Mouse (Mus musculus) duodenum, adult 2 months (tissue): Measurements from ENCODE around the gene Pitx1. TPM values are rescaled to one million over a fixed set of nuclear protein-coding genes. Genes with fewer than 3 reads are reported as not detected.

Experiments
- polyA plus RNA-seq: library from polyadenylated mRNA; depleted of rRNA; stranded (reverse); fragments of >200 nt; gene quantifications from 2 replicates; pipeline ENCODE4 v1.2.3, GENCODE M21; 2012; ENCODE audit warnings: low replicate concordance; rRNA removed

Pitx1 gene
- polyA plus RNA-seq: 17.4 and 24.3 TPM in 2 replicates

GRCm38 (mm10) chr13:55836142-55836625, at the start of gene Pitx1:
Gene Pitx1 (minus strand): TSS chr13:55836192.

GRCm38 (mm10) chr13:55784268-55784667, 51.7 kb downstream of the Pitx1 start, which contains the start of gene Catsper3:
Gene Catsper3 (plus strand): TSS chr13:55784568.

Other genes starting within 250 kb of the Pitx1 start
- gene B4galt7, start 236.3 kb downstream of the Pitx1 start, polyA plus RNA-seq: 16.1 and 17.0 TPM in 2 replicates
- 4.8 and 8.4 TPM in 2 replicates for gene Caml, start 213.2 kb downstream of the Pitx1 start, polyA plus RNA-seq
- gene Ddx46, start 201.2 kb downstream of the Pitx1 start, polyA plus RNA-seq: 3.5 and 5.7 TPM in 2 replicates
- 3.9 and 6.0 TPM in 2 replicates for gene B230219D22Rik, start 143.1 kb downstream of the Pitx1 start, polyA plus RNA-seq
- gene Txndc15, start 121.5 kb downstream of the Pitx1 start, polyA plus RNA-seq: 25.9 and 33.2 TPM in 2 replicates
- 9.5 and 20.7 TPM in 2 replicates for gene Pcbd2, start 108.8 kb downstream of the Pitx1 start, polyA plus RNA-seq
- 0.11 TPM in 1 of 2 replicates, not detected in the other for gene Catsper3, start 51.6 kb downstream of the Pitx1 start, polyA plus RNA-seq